Mouse (Mus musculus): ENCODE measurements around the gene Tspan3.

GRCm38 (mm10) chr9:56122973-56123372 is 42.3 kb downstream of the Tspan3 start:
- TF ChIP-seq CTCF (IDR thresholded peaks at IDR 0.05; ENCODE audit: extremely low read depth, insufficient read depth, low read length) (no peak), POLR2A (IDR thresholded peaks at IDR 0.05; ENCODE audit: extremely low read depth, insufficient read depth, low read length) (no peak)
